Mouse (Mus musculus): Measurements from ENCODE around the gene Zc3h7b. TPM values are rescaled to one million over a fixed set of nuclear protein-coding genes. Genes with fewer than 3 reads are reported as not detected.

Zc3h7b gene
- total RNA-seq, 2 experiments from 2014 or later: 78.6 to 88.9 TPM

DNA sequence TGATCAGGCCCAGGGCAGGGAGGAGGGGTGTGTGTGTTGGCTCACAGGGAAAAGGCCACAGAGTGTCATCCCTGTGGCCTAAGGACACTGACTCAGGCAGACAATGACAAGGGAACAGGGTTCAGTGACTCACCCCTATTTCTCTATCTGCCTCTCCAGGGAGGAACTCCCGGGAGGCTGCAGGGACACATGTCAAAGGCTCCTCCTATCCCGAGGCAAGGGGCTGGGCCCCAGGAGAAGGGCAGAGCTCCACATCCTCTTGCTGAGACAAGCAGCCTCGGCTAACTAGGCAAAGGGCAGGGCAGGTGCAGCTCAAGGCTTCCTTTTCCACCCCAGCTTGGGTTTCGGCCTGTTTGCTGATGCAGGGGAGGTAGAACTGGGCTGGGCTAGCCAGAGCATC is 100.9 kb downstream of the Zc3h7b start:
- DNase-seq: peak; percentile 59

Other genes with a start within 250 kb of the Zc3h7b start
- 10 to 100 TPM; 41.8 to 47.7 TPM for gene Ep300, start 159.7 kb upstream of the Zc3h7b start, total RNA-seq (2021)
- 10 to 100 TPM; 19.3 to 20.2 TPM for gene L3mbtl2, start 81.2 kb upstream of the Zc3h7b start, total RNA-seq (2021)
- gene Chadl, start 47.8 kb upstream of the Zc3h7b start, total RNA-seq (2021): 1 to 10 TPM in 1 of 2 experiments, under 1 TPM in 1; 0.76 to 1.5 TPM
- 10 to 100 TPM; 82.7 to 88.8 TPM for gene Rangap1, start 473 bp downstream of the Zc3h7b start, total RNA-seq (2021)
- gene Tef, start 57.4 kb downstream of the Zc3h7b start, total RNA-seq (2021): 10 to 100 TPM; 38.5 to 40.5 TPM
- 10 to 100 TPM; 24.1 to 32.3 TPM for gene Tob2, start 113.7 kb downstream of the Zc3h7b start, total RNA-seq (2021)
- 10 to 100 TPM; 57.9 to 58.9 TPM for gene Phf5a, start 126.9 kb downstream of the Zc3h7b start, total RNA-seq (2021)
- 1,000 to 10,000 TPM; 1,419 to 1,465 TPM for gene Aco2, start 127.3 kb downstream of the Zc3h7b start, total RNA-seq (2021)
- 1 to 10 TPM; 7.9 to 9.1 TPM for gene Polr3h, start 181.2 kb downstream of the Zc3h7b start, total RNA-seq (2021)
- gene Csdc2, start 191.7 kb downstream of the Zc3h7b start, total RNA-seq (2021): 1 to 10 TPM; 6.3 to 8.8 TPM
- 10 to 100 TPM; 21.1 to 22.2 TPM for gene Pmm1, start 215.9 kb downstream of the Zc3h7b start, total RNA-seq (2021)
- not detected for gene 1700029P11Rik, start 235.5 kb downstream of the Zc3h7b start, total RNA-seq (2021)
- 10 to 100 TPM; 26.6 to 27.4 TPM for gene Xrcc6, start 242.8 kb downstream of the Zc3h7b start, total RNA-seq (2021)